Mouse (Mus musculus): ENCODE data around the gene Ogdh.

The Ogdh gene

GRCm38 (mm10) chr11:6293601-6294000 is 2.2 kb downstream of the Ogdh start:
- intact Hi-C loops (cut with DNase I) = no loop called here

- intact Hi-C loops (cut with DNase I) = no loop called here
Measured at GRCm38 (mm10) chr11:6294632-6295031, 3.2 kb downstream of the Ogdh start.

- intact Hi-C loops (cut with DNase I) = no loop called here
Measured at GRCm38 (mm10) chr11:6296077-6296476, 4.6 kb downstream of the Ogdh start.

- intact Hi-C loops (cut with DNase I) = no loop called here
Measured at GRCm38 (mm10) chr11:6299435-6299834, 8.0 kb downstream of the Ogdh start.

GRCm38 (mm10) chr11:6302793-6303192 is 11.4 kb downstream of the Ogdh start:
- intact Hi-C loops (cut with DNase I) = no loop called here

GRCm38 (mm10) chr11:6305943-6306430 is 14.6 kb downstream of the Ogdh start:
- intact Hi-C loops (cut with DNase I) = loop anchor here (5.0 kb wide), 1 partner anchor 41 kb away; no protein-coding TSS in a partner anchor

- intact Hi-C loops (cut with DNase I) = loop anchor here (5.0 kb wide), 1 partner anchor 39 kb away; no protein-coding TSS in a partner anchor
Measured at GRCm38 (mm10) chr11:6308181-6308580, 16.7 kb downstream of the Ogdh start.

- intact Hi-C loops (cut with DNase I) = no loop called here
Measured at GRCm38 (mm10) chr11:6313874-6314406, 22.5 kb downstream of the Ogdh start.

GRCm38 (mm10) chr11:6316821-6317220 is 25.4 kb downstream of the Ogdh start:
- intact Hi-C loops (cut with DNase I) = no loop called here

- intact Hi-C loops (cut with DNase I) = no loop called here
Measured at GRCm38 (mm10) chr11:6318559-6318958, 27.1 kb downstream of the Ogdh start.

GRCm38 (mm10) chr11:6319374-6319773 is 27.9 kb downstream of the Ogdh start:
- intact Hi-C loops (cut with DNase I) = no loop called here

- intact Hi-C loops (cut with DNase I) = no loop called here
Measured at GRCm38 (mm10) chr11:6322086-6322485, 30.7 kb downstream of the Ogdh start.

- intact Hi-C loops (cut with DNase I) = no loop called here
Measured at GRCm38 (mm10) chr11:6323348-6323747, 31.9 kb downstream of the Ogdh start.

- intact Hi-C loops (cut with DNase I) = no loop called here
Measured at GRCm38 (mm10) chr11:6331256-6331655, 39.8 kb downstream of the Ogdh start.

GRCm38 (mm10) chr11:6332606-6333005 is 41.2 kb downstream of the Ogdh start:
- intact Hi-C loops (cut with DNase I) = no loop called here

- intact Hi-C loops (cut with DNase I) = no loop called here
Measured at GRCm38 (mm10) chr11:6333403-6333802, 42.0 kb downstream of the Ogdh start.

GRCm38 (mm10) chr11:6335321-6335720 is 43.9 kb downstream of the Ogdh start:
- intact Hi-C loops (cut with DNase I) = no loop called here

GRCm38 (mm10) chr11:6336689-6337088 is 45.3 kb downstream of the Ogdh start:
- intact Hi-C loops (cut with DNase I) = no loop called here

- intact Hi-C loops (cut with DNase I) = loop anchor here (5.0 kb wide), 1 partner anchor 39 kb away; no protein-coding TSS in a partner anchor
Measured at GRCm38 (mm10) chr11:6345956-6346355, 54.5 kb downstream of the Ogdh start.

GRCm38 (mm10) chr11:6346966-6347365 is 55.5 kb downstream of the Ogdh start:
- intact Hi-C loops (cut with DNase I) = loop anchor here (5.0 kb wide), 1 partner anchor 40 kb away; no protein-coding TSS in a partner anchor

GRCm38 (mm10) chr11:6348681-6349200 is 57.3 kb downstream of the Ogdh start:
- intact Hi-C loops (cut with DNase I) = loop anchor here (5.0 kb wide), 1 partner anchor 41 kb away; no protein-coding TSS in a partner anchor

GRCm38 (mm10) chr11:6349586-6349985 is 58.2 kb downstream of the Ogdh start:
- intact Hi-C loops (cut with DNase I) = loop anchor here (5.0 kb wide), 1 partner anchor 42 kb away; no protein-coding TSS in a partner anchor

GRCm38 (mm10) chr11:6355106-6355505 is 63.7 kb downstream of the Ogdh start:
- intact Hi-C loops (cut with DNase I) = no loop called here
